Mouse (Mus musculus) thymus, postnatal 14 days (tissue): ENCODE measurements around the gene Dip2b.

Experiments
- DNase-seq: peaks from one replicate; pipeline ENCODE4 v3.0.0; 2021

Gene Dip2b

GRCm38 (mm10) chr15:100182526-100183280 is 144.2 kb downstream of the Dip2b start:
- no peak for DNase-seq

GRCm38 (mm10) chr15:100183510-100183909 is 145.0 kb downstream of the Dip2b start:
- DNase-seq, result no peak

- peak; percentile 14 for DNase-seq
Measured at GRCm38 (mm10) chr15:100184821-100185496, 146.5 kb downstream of the Dip2b start.

- DNase-seq, result no peak
Measured at GRCm38 (mm10) chr15:100186234-100186633, 147.8 kb downstream of the Dip2b start.

- DNase-seq, result no peak
Measured at GRCm38 (mm10) chr15:100186882-100187672, 148.6 kb downstream of the Dip2b start.

- DNase-seq, result no peak
Measured at GRCm38 (mm10) chr15:100188542-100188941, 150.1 kb downstream of the Dip2b start.

- no peak for DNase-seq
Measured at GRCm38 (mm10) chr15:100188962-100189404, 150.5 kb downstream of the Dip2b start.

GRCm38 (mm10) chr15:100190083-100190482 is 151.6 kb downstream of the Dip2b start:
- DNase-seq, result no peak

- no peak for DNase-seq
Measured at GRCm38 (mm10) chr15:100198983-100199745, 160.7 kb downstream of the Dip2b start.

GRCm38 (mm10) chr15:100199790-100200189 is 161.3 kb downstream of the Dip2b start:
- DNase-seq, result no peak

- no peak for DNase-seq
Measured at GRCm38 (mm10) chr15:100201806-100202205, 163.3 kb downstream of the Dip2b start.

- DNase-seq, result no peak
Measured at GRCm38 (mm10) chr15:100202431-100203015, 164.1 kb downstream of the Dip2b start.

GRCm38 (mm10) chr15:100204574-100204973 is 166.1 kb downstream of the Dip2b start:
- DNase-seq, result no peak

- DNase-seq, result no peak
Measured at GRCm38 (mm10) chr15:100210013-100210412, 171.5 kb downstream of the Dip2b start.

- no peak for DNase-seq
Measured at GRCm38 (mm10) chr15:100213339-100213738, 174.9 kb downstream of the Dip2b start.

GRCm38 (mm10) chr15:100215092-100215491 is 176.6 kb downstream of the Dip2b start:
- DNase-seq, result no peak

- no peak for DNase-seq
Measured at GRCm38 (mm10) chr15:100216173-100216572, 177.7 kb downstream of the Dip2b start.

GRCm38 (mm10) chr15:100218018-100218417 is 179.6 kb downstream of the Dip2b start:
- DNase-seq, result no peak

- DNase-seq, result no peak
Measured at GRCm38 (mm10) chr15:100219396-100219795, 180.9 kb downstream of the Dip2b start.

GRCm38 (mm10) chr15:100220916-100221315 is 182.5 kb downstream of the Dip2b start:
- DNase-seq, result no peak

GRCm38 (mm10) chr15:100225381-100225780 is 186.9 kb downstream of the Dip2b start:
- no peak for DNase-seq

- no peak for DNase-seq
Measured at GRCm38 (mm10) chr15:100225891-100226290, 187.4 kb downstream of the Dip2b start.
